Mouse (Mus musculus) ES-Bruce4 (cell line): ENCODE data around the gene Cryzl1.

Experiments
- CTCF ChIP-seq: IDR thresholded peaks from one replicate; pipeline ENCODE4 v1.8.1; 2011; ENCODE audit warnings: low read depth, low read length
- POLR2A ChIP-seq: IDR thresholded peaks from one replicate; pipeline ENCODE4 v1.8.1; 2011; ENCODE audit warnings: low read length; ENCODE audit not compliant: insufficient read depth

DNA sequence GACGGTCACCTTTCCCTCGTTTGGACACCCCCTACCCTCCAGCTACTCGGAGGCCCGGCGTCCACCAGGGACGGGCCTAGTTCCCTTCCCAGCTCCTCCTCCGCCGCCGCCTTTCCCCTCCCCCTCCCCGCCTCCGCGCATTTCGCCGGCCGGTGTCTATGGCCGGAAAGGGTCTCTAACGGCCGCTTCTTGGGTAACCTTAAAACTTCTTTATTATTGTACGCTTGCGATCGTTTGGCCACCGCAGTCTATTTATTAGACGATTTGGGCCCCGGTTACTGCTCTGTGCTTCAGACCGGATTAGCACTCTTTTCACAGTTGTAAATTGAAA is 80.6 kb downstream of the Cryzl1 start:
- no peak for TF ChIP-seq CTCF
- no peak for TF ChIP-seq POLR2A
